Mouse (Mus musculus): Measurements from ENCODE around the gene Amph. TPM values are rescaled to one million over a fixed set of nuclear protein-coding genes. Genes with fewer than 3 reads are reported as not detected.

Amph gene
- polyA plus RNA-seq, 1 experiment from 2014 or later, result 50.0 TPM

GRCm38 (mm10) chr13:19008440-19008839 is 60.4 kb downstream of the Amph start:
- no peaks in the 10 kb centered on the region for H3K36me3 ChIP-seq (ENCODE audit: control insufficient read depth, insufficient read depth, low read length)

DNA sequence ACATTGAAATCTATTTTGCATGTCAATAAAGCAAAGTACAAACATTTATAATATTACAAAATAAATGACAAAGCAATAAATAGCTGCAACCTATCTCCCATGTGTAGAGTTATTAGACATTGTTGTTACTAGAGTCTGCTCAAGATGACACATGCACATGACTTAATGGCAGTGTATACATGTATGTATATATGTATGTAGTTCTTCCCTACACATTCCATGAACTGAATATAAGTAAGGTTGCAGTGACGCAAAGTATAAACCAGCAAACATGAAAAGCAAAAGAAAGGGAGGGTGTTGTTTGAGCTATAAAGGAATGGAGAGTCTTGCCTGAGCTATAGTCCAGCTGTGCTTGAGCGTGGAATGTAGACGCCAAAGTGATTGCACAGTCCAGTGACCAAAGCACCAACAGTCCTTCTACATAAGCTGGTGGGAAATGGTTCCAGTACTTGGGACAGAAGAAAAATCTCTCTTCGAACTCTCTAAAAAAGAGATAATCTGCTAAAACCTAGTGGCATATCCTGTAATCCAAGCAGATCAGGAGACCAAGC is 66.9 kb downstream of the Amph start:
- ATAC-seq (ENCODE audit: low FRiP score, low TSS enrichment) (no peak), DNase-seq (no peak)
- H3K9ac ChIP-seq (replicated peaks; ENCODE audit: low read length), result no peak overlapping the region
- 87% methylated on average over 4 of the region's 4 CpGs for WGBS
- H3K36me3 ChIP-seq (ENCODE audit: control insufficient read depth, insufficient read depth, low read length), result no peaks in the 10 kb centered on the region
- no peaks in the 10 kb centered on the region for H3K4me1 ChIP-seq (ENCODE audit: control insufficient read depth, insufficient read depth, low read length)
- no peak overlapping the region for H3K4me2 ChIP-seq (ENCODE audit: low read length)
- no peak overlapping the region for H3K4me3 ChIP-seq (replicated peaks; ENCODE audit: low read depth, low read length)
- H3K27me3 ChIP-seq (ENCODE audit: control insufficient read depth, insufficient read depth, low read length), result no peaks in the 10 kb centered on the region
- H3K9me3 ChIP-seq (ENCODE audit: control insufficient read depth, low read length), result no peaks in the 10 kb centered on the region
- H3K27ac ChIP-seq (replicated peaks; ENCODE audit: low read depth, low read length), result no peak overlapping the region

More at GRCm38 (mm10) chr13:19008440-19008839, 60.4 kb downstream of the Amph start:
- Histone ChIP-seq H3K4me1 (ENCODE audit: control insufficient read depth, insufficient read depth, low read length) (no peaks in the 10 kb centered on the region), H3K4me3 (replicated peaks; ENCODE audit: low read depth, low read length) (no peak overlapping the region), H3K27ac (replicated peaks; ENCODE audit: low read depth, low read length) (no peak overlapping the region), H3K9ac (replicated peaks; ENCODE audit: low read length) (no peak overlapping the region), H3K9me3 (ENCODE audit: control insufficient read depth, low read length) (no peaks in the 10 kb centered on the region), H3K4me2 (ENCODE audit: low read length) (no peak overlapping the region), H3K27me3 (ENCODE audit: control insufficient read depth, insufficient read depth, low read length) (no peaks in the 10 kb centered on the region)
- ATAC-seq (ENCODE audit: low FRiP score, low TSS enrichment) (no peak), DNase-seq (no peak)
- 74% methylated on average over 3 of the region's 3 CpGs for WGBS

DNA sequence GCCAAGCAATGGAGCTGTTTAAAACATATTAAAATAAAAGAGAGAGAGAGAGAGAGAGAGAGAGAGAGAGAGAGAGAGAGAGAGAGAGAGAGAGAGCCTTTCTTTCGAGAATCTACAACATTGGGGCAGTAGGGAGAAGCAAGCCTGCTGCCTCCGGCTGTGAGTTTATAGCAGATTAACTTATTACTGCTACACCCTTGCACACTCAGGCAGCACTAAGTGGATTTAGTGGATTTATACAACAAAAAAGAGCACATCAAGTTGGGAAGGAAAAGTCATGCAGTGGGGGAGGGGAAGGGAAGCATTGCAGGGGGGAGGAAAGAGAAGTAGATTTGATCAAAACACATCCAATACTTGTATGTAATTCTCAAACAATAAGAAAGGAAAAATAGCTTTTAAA is 73.5 kb downstream of the Amph start:
- Histone ChIP-seq H3K36me3 (ENCODE audit: control insufficient read depth, insufficient read depth, low read length) (no peaks in the 10 kb centered on the region), H3K9me3 (ENCODE audit: control insufficient read depth, low read length) (no peaks in the 10 kb centered on the region), H3K4me2 (ENCODE audit: low read length) (no peak overlapping the region), H3K4me1 (ENCODE audit: control insufficient read depth, insufficient read depth, low read length) (no peaks in the 10 kb centered on the region), H3K27ac (replicated peaks; ENCODE audit: low read depth, low read length) (no peak overlapping the region), H3K27me3 (ENCODE audit: control insufficient read depth, insufficient read depth, low read length) (no peaks in the 10 kb centered on the region), H3K4me3 (replicated peaks; ENCODE audit: low read depth, low read length) (no peak overlapping the region), H3K9ac (replicated peaks; ENCODE audit: low read length) (no peak overlapping the region)
- DNase-seq (peak; percentile 25), ATAC-seq (ENCODE audit: low FRiP score, low TSS enrichment) (no peak)
- 29% methylated on average over 2 of the region's 2 CpGs for WGBS

- DNase-seq (no peak), ATAC-seq (ENCODE audit: low FRiP score, low TSS enrichment) (no peak)
- Histone ChIP-seq H3K4me1 (ENCODE audit: control insufficient read depth, insufficient read depth, low read length) (no peaks in the 10 kb centered on the region), H3K9me3 (ENCODE audit: control insufficient read depth, low read length) (no peaks in the 10 kb centered on the region), H3K27ac (replicated peaks; ENCODE audit: low read depth, low read length) (no peak overlapping the region), H3K27me3 (ENCODE audit: control insufficient read depth, insufficient read depth, low read length) (no peaks in the 10 kb centered on the region), H3K9ac (replicated peaks; ENCODE audit: low read length) (no peak overlapping the region), H3K36me3 (ENCODE audit: control insufficient read depth, insufficient read depth, low read length) (no peaks in the 10 kb centered on the region), H3K4me3 (replicated peaks; ENCODE audit: low read depth, low read length) (no peak overlapping the region), H3K4me2 (ENCODE audit: low read length) (no peak overlapping the region)
- WGBS, result 84% methylated on average over 3 of the region's 3 CpGs
These were observed 74.3 kb downstream of the Amph start for GRCm38 (mm10) chr13:19022310-19022709.

DNA sequence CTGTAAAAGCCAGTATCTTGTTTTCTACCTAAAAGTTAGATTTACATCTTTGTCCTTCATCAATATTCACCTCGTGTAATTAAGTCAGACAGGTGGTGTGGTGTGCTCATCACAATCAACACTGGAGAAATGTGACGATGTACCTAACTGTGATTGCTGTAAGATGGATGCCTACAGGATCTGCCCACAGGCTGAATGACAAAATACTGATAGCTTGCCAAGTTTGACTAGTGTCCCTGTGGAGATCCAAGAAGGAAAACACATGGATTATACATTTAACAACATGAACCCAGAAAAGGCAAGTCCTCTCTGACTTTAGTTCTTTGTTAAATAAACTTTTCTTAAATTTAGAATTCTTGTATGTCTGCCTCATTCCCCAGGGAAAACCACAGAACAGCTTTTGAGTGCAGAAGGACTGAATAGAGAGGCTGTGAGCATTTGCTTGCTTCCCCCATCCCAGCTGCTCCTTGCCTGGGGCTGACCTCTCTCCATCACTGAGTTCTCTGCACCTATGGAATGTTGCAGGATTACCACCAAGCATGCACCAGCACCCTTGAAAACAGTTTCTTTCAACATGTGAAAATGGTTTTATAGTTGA is 77.2 kb downstream of the Amph start:
- no peak for DNase-seq
- 84% methylated on average over 2 of the region's 2 CpGs for WGBS
- H3K27me3 ChIP-seq (ENCODE audit: control insufficient read depth, insufficient read depth, low read length), result no peaks in the 10 kb centered on the region
- H3K4me3 ChIP-seq (replicated peaks; ENCODE audit: low read depth, low read length), result no peak overlapping the region
- no peak overlapping the region for H3K4me2 ChIP-seq (ENCODE audit: low read length)
- no peaks in the 10 kb centered on the region for H3K4me1 ChIP-seq (ENCODE audit: control insufficient read depth, insufficient read depth, low read length)
- H3K9ac ChIP-seq (replicated peaks; ENCODE audit: low read length), result no peak overlapping the region
- no peak for ATAC-seq (ENCODE audit: low FRiP score, low TSS enrichment)
- H3K36me3 ChIP-seq (ENCODE audit: control insufficient read depth, insufficient read depth, low read length), result no peaks in the 10 kb centered on the region
- no peak overlapping the region for H3K27ac ChIP-seq (replicated peaks; ENCODE audit: low read depth, low read length)
- no peaks in the 10 kb centered on the region for H3K9me3 ChIP-seq (ENCODE audit: control insufficient read depth, low read length)

DNA sequence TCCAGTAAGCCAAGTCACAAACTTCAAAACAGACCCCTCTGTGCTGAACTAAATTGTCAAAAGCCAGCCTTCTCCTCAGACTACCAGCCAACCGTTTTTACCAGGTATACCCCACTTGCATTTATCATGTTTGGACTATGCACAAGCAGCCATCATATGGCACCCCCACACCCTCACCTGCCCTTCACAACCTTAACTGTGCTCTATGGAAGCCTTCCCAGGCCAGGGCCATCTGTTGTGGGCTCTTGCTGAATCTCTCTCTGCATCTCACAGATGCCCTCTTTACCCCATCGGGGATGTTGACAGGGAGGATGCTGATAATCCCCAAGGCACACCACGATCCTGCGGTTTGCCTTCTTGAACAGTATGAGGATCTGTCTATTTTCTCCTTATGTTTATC is 77.9 kb downstream of the Amph start:
- Histone ChIP-seq H3K36me3 (ENCODE audit: control insufficient read depth, insufficient read depth, low read length) (no peaks in the 10 kb centered on the region), H3K4me3 (replicated peaks; ENCODE audit: low read depth, low read length) (no peak overlapping the region), H3K9ac (replicated peaks; ENCODE audit: low read length) (no peak overlapping the region), H3K27me3 (ENCODE audit: control insufficient read depth, insufficient read depth, low read length) (no peaks in the 10 kb centered on the region), H3K4me2 (ENCODE audit: low read length) (no peak overlapping the region), H3K27ac (replicated peaks; ENCODE audit: low read depth, low read length) (no peak overlapping the region), H3K9me3 (ENCODE audit: control insufficient read depth, low read length) (no peaks in the 10 kb centered on the region), H3K4me1 (ENCODE audit: control insufficient read depth, insufficient read depth, low read length) (no peaks in the 10 kb centered on the region)
- DNase-seq (no peak), ATAC-seq (ENCODE audit: low FRiP score, low TSS enrichment) (no peak)
- WGBS, result 93% methylated on average over 4 of the region's 4 CpGs

- 88% methylated on average over 3 of the region's 3 CpGs for WGBS
These were observed 78.9 kb downstream of the Amph start for GRCm38 (mm10) chr13:19026923-19027322.

DNA sequence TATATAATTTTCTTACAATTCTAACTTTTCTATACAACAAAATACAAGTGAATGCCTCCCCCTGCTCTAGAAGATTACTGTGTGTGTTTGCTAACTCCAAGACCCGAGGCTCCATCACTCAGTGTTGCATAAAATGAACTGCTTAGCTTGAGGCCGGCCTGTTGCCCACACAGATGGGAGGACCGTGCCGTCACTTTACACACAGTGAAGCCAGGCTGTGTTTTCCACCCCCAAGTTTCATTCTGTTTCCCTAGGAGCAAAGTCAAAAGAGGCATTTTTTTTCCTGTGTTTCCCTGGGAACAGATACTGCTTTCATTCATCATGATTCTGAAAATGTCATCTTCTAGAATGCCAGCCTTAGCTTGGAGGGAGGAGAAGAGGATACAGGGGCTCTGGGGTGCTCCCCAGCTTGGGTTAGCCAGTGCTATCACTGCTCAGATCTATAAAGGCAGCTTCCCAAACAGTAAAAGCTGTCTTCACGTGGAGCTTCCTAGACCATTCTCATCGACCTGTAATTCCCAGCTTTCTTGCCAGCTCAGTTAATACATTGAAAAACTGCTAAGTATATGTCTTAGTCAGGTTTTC is 79.9 kb downstream of the Amph start:
- Histone ChIP-seq H3K4me1 (ENCODE audit: control insufficient read depth, insufficient read depth, low read length) (no peaks in the 10 kb centered on the region), H3K9me3 (ENCODE audit: control insufficient read depth, low read length) (no peaks in the 10 kb centered on the region), H3K27me3 (ENCODE audit: control insufficient read depth, insufficient read depth, low read length) (no peaks in the 10 kb centered on the region), H3K4me2 (ENCODE audit: low read length) (no peak overlapping the region), H3K27ac (replicated peaks; ENCODE audit: low read depth, low read length) (no peak overlapping the region), H3K9ac (replicated peaks; ENCODE audit: low read length) (no peak overlapping the region), H3K36me3 (ENCODE audit: control insufficient read depth, insufficient read depth, low read length) (no peaks in the 10 kb centered on the region), H3K4me3 (replicated peaks; ENCODE audit: low read depth, low read length) (no peak overlapping the region)
- WGBS, result 72% methylated on average over 6 of the region's 6 CpGs
- DNase-seq (no peak), ATAC-seq (ENCODE audit: low FRiP score, low TSS enrichment) (no peak)

More at GRCm38 (mm10) chr13:19026923-19027322, 78.9 kb downstream of the Amph start:
- H3K27ac ChIP-seq (replicated peaks; ENCODE audit: low read depth, low read length), result no peak overlapping the region
- ATAC-seq (ENCODE audit: low FRiP score, low TSS enrichment), result no peak
- no peaks in the 10 kb centered on the region for H3K4me1 ChIP-seq (ENCODE audit: control insufficient read depth, insufficient read depth, low read length)
- no peak overlapping the region for H3K9ac ChIP-seq (replicated peaks; ENCODE audit: low read length)
- no peaks in the 10 kb centered on the region for H3K27me3 ChIP-seq (ENCODE audit: control insufficient read depth, insufficient read depth, low read length)
- no peak overlapping the region for H3K4me2 ChIP-seq (ENCODE audit: low read length)
- H3K36me3 ChIP-seq (ENCODE audit: control insufficient read depth, insufficient read depth, low read length), result no peaks in the 10 kb centered on the region
- H3K9me3 ChIP-seq (ENCODE audit: control insufficient read depth, low read length), result no peaks in the 10 kb centered on the region
- H3K4me3 ChIP-seq (replicated peaks; ENCODE audit: low read depth, low read length), result no peak overlapping the region
- no peak for DNase-seq

Data from midbrain, embryonic 14.5 days (tissue).